Mouse (Mus musculus) heart, embryonic 13.5 days (tissue): ENCODE measurements around the gene Olfr622. TPM values are rescaled to one million over a fixed set of nuclear protein-coding genes. Genes with fewer than 3 reads are reported as not detected.

ENCODE experiments used
- polyA plus RNA-seq: library from polyadenylated mRNA; unstranded; fragments of >200 nt; fragmentation: Nextera tagmentation; extraction: Ambion mirVana; gene quantifications from 2 replicates; pipeline ENCODE4 v1.2.1, GENCODE M21; 2015

The Olfr622 gene
- polyA plus RNA-seq, 1 experiment from 2014 or later = not detected

Other genes with a start within 250 kb of the Olfr622 start
- not detected in 2 replicates for gene Usp17lc, start 227.6 kb downstream of the Olfr622 start, polyA plus RNA-seq
- not detected in 2 replicates for gene Olfr605, start 197.3 kb downstream of the Olfr622 start, polyA plus RNA-seq
- not detected in 2 replicates for gene Olfr606, start 193.7 kb downstream of the Olfr622 start, polyA plus RNA-seq
- 0.17 and 0.21 TPM in 2 replicates for gene Olfr607, start 178.6 kb downstream of the Olfr622 start, polyA plus RNA-seq
- gene Olfr608, start 172.8 kb downstream of the Olfr622 start, polyA plus RNA-seq = 0.16 and 0.19 TPM in 2 replicates
- gene Olfr609, start 144.6 kb downstream of the Olfr622 start, polyA plus RNA-seq = not detected in 2 replicates
- gene Olfr610, start 130.6 kb downstream of the Olfr622 start, polyA plus RNA-seq = not detected in 2 replicates
- not detected in 2 replicates for gene Olfr611, start 121.9 kb downstream of the Olfr622 start, polyA plus RNA-seq
- gene Olfr612, start 100.0 kb downstream of the Olfr622 start, polyA plus RNA-seq = not detected in 2 replicates
- gene Olfr613, start 94.6 kb downstream of the Olfr622 start, polyA plus RNA-seq = not detected in 2 replicates
- not detected in 2 replicates for gene Olfr615, start 86.6 kb downstream of the Olfr622 start, polyA plus RNA-seq
- not detected in 2 replicates for gene Olfr616, start 73.6 kb downstream of the Olfr622 start, polyA plus RNA-seq
- gene Olfr617, start 69.6 kb downstream of the Olfr622 start, polyA plus RNA-seq = not detected in 2 replicates
- not detected in 2 replicates for gene Olfr618, start 52.6 kb downstream of the Olfr622 start, polyA plus RNA-seq
- not detected in 2 replicates for gene Olfr619, start 42.1 kb downstream of the Olfr622 start, polyA plus RNA-seq
- not detected in 2 replicates for gene Olfr620, start 30.2 kb downstream of the Olfr622 start, polyA plus RNA-seq
- gene Olfr623, start 21.0 kb upstream of the Olfr622 start, polyA plus RNA-seq = not detected in 2 replicates
- gene Olfr624, start 28.5 kb upstream of the Olfr622 start, polyA plus RNA-seq = 0.03 TPM in 1 of 2 replicates, not detected in the other
- not detected in 2 replicates for gene Olfr625-ps1, start 40.0 kb upstream of the Olfr622 start, polyA plus RNA-seq
- gene Olfr243, start 72.0 kb upstream of the Olfr622 start, polyA plus RNA-seq = not detected in 2 replicates
- gene Olfr628, start 87.7 kb upstream of the Olfr622 start, polyA plus RNA-seq = not detected in 2 replicates
- gene Olfr629, start 102.2 kb upstream of the Olfr622 start, polyA plus RNA-seq = not detected in 2 replicates
- not detected in 2 replicates for gene Olfr630, start 114.6 kb upstream of the Olfr622 start, polyA plus RNA-seq
- not detected in 2 replicates for gene Olfr69, start 128.9 kb upstream of the Olfr622 start, polyA plus RNA-seq
- gene Olfr68, start 137.0 kb upstream of the Olfr622 start, polyA plus RNA-seq = not detected in 2 replicates
- gene Olfr67, start 149.1 kb upstream of the Olfr622 start, polyA plus RNA-seq = not detected in 2 replicates
- gene Hbb-bt, start 171.3 kb upstream of the Olfr622 start, polyA plus RNA-seq = 7,919 and 10,944 TPM in 2 replicates
- gene Hbb-bs, start 185.4 kb upstream of the Olfr622 start, polyA plus RNA-seq = 15,930 and 21,711 TPM in 2 replicates
- not detected in 2 replicates for gene Hbb-bh2, start 197.8 kb upstream of the Olfr622 start, polyA plus RNA-seq
- gene Hbb-bh1, start 200.5 kb upstream of the Olfr622 start, polyA plus RNA-seq = 230 and 536 TPM in 2 replicates
- gene Hbb-y, start 210.5 kb upstream of the Olfr622 start, polyA plus RNA-seq = 25,617 and 43,684 TPM in 2 replicates
- gene Olfr66, start 243.6 kb upstream of the Olfr622 start, polyA plus RNA-seq = not detected in 2 replicates